Mouse (Mus musculus) stomach, embryonic 14.5 days (tissue): ENCODE results near the gene Celsr3. TPM values are rescaled to one million over a fixed set of nuclear protein-coding genes. Genes with fewer than 3 reads are reported as not detected.

ENCODE experiments used
- ATAC-seq: fragments of 200-750 bp; cut with Nextera tagmentation; 2 replicates; pipeline ENCODE4 v1.8.0; 2017; ENCODE audit warnings: low read depth, moderate TSS enrichment; ENCODE audit not compliant: insufficient number of reproducible peaks, insufficient read depth, low FRiP score
- H3K27ac ChIP-seq: fragments of 300-500 bp; sonication (generic); 2 replicates; pipeline ENCODE4 v1.5.1; 2014; ENCODE audit warnings: mild to moderate bottlenecking, low read length, moderate library complexity, mixed read lengths
- H3K27me3 ChIP-seq: fragments of 300-500 bp; sonication (generic); 2 replicates; pipeline ENCODE4 v1.6.1; 2014; ENCODE audit warnings: low read length, control low read depth, mixed read lengths; ENCODE audit not compliant: control insufficient read depth, insufficient read depth
- H3K36me3 ChIP-seq: fragments of 300-500 bp; sonication (generic); 2 replicates; pipeline ENCODE4 v1.6.1; 2014; ENCODE audit warnings: mild to moderate bottlenecking, control low read depth, low read length, moderate library complexity, mixed read lengths; ENCODE audit not compliant: control insufficient read depth, insufficient read depth
- H3K4me1 ChIP-seq: fragments of 300-500 bp; sonication (generic); 2 replicates; pipeline ENCODE4 v1.6.1; 2014; ENCODE audit warnings: low read length, control low read depth, mixed read lengths; ENCODE audit not compliant: control insufficient read depth, insufficient read depth
- H3K4me2 ChIP-seq: fragments of 300-500 bp; sonication (generic); replicated peaks from 2 replicates; pipeline ENCODE4 v1.6.1; 2014; ENCODE audit warnings: low read depth, low read length, control low read depth
- H3K4me3 ChIP-seq: fragments of 300-500 bp; sonication (generic); 2 replicates; pipeline ENCODE4 v1.5.1; 2014; ENCODE audit warnings: low read depth, low read length, control low read depth
- H3K9ac ChIP-seq: fragments of 300-500 bp; sonication (generic); replicated peaks from 2 replicates; pipeline ENCODE4 v1.6.1; 2014; ENCODE audit warnings: low read depth, mild to moderate bottlenecking, control low read depth, low read length, moderate library complexity, mixed read lengths
- H3K9me3 ChIP-seq: fragments of 300-500 bp; sonication (generic); 2 replicates; pipeline ENCODE4 v1.6.1; 2016; ENCODE audit warnings: low read depth, low read length, control low read depth; ENCODE audit not compliant: control insufficient read depth
- WGBS: fragments of 180-500 bp; shearing (Covaris S2); extraction: QIAGEN DNeasy Blood & Tissue Kit; methylation state at CpG from one replicate; pipeline ENCODE4 v1.1.7; 2014; 5-methylcytosine and 5-hydroxymethylcytosine counted together
- polyA plus RNA-seq: library from polyadenylated mRNA; unstranded; fragments of >200 nt; fragmentation: Nextera tagmentation; extraction: Ambion mirVana; gene quantifications from 2 replicates; pipeline ENCODE4 v1.2.1, GENCODE M21; 2014

The Celsr3 gene
- 1.3 and 1.8 TPM in 2 replicates for polyA plus RNA-seq

- Histone ChIP-seq H3K36me3 (no peaks in the 10 kb centered on the region), H3K4me1 (no peaks in the 10 kb centered on the region), H3K9ac (no peak within 1 kb of the TSS), H3K27me3 (peaks cover 54% of the 10 kb centered on the region), H3K4me3 (peak within 1 kb of the TSS; percentile 31), H3K9me3 (no peaks in the 10 kb centered on the region), H3K4me2 (peak within 1 kb of the TSS; percentile 69), H3K27ac (no peak within 1 kb of the TSS)
- ATAC-seq, result peak; percentile 43; the same call in 1 of the 2 replicates
- 3% methylated on average over 62 of the region's 70 CpGs for WGBS
Measured at GRCm38 (mm10) chr9:108825820-108826699, at the start of gene Celsr3. Gene Celsr3, plus strand, starts transcription at chr9:108826320.

GRCm38 (mm10) chr9:108776614-108777013, 49.5 kb upstream of the Celsr3 start:
- WGBS, result 81% methylated on average over 4 of the region's 4 CpGs
- no peak overlapping the region for H3K9ac ChIP-seq
- no peaks in the 10 kb centered on the region for H3K36me3 ChIP-seq
- no peak overlapping the region for H3K4me2 ChIP-seq
- no peak for ATAC-seq
- no peaks in the 10 kb centered on the region for H3K27me3 ChIP-seq
- no peak overlapping the region for H3K4me3 ChIP-seq
- peaks cover 10% of the 10 kb centered on the region; the same call in 1 of the 2 replicates for H3K9me3 ChIP-seq
- H3K27ac ChIP-seq, result no peak overlapping the region
- peaks cover 4% of the 10 kb centered on the region; the same call in 1 of the 2 replicates for H3K4me1 ChIP-seq

GRCm38 (mm10) chr9:108777276-108777675, 48.8 kb upstream of the Celsr3 start:
- no peaks in the 10 kb centered on the region for H3K27me3 ChIP-seq
- no peak overlapping the region for H3K27ac ChIP-seq
- no peak overlapping the region for H3K4me2 ChIP-seq
- H3K4me3 ChIP-seq, result no peak overlapping the region
- no peak for ATAC-seq
- peaks cover 8% of the 10 kb centered on the region; the same call in 1 of the 2 replicates for H3K9me3 ChIP-seq
- peaks cover 7% of the 10 kb centered on the region; the same call in 1 of the 2 replicates for H3K4me1 ChIP-seq
- H3K36me3 ChIP-seq, result no peaks in the 10 kb centered on the region
- WGBS, result 78% methylated on average over 4 of the region's 4 CpGs
- no peak overlapping the region for H3K9ac ChIP-seq

GRCm38 (mm10) chr9:108780959-108781358, 45.2 kb upstream of the Celsr3 start:
- H3K4me2 ChIP-seq, result no peak overlapping the region
- no peak overlapping the region for H3K4me3 ChIP-seq
- H3K36me3 ChIP-seq, result no peaks in the 10 kb centered on the region
- WGBS, result 66% methylated on average over 5 of the region's 5 CpGs
- no peak overlapping the region for H3K9ac ChIP-seq
- no peaks in the 10 kb centered on the region for H3K9me3 ChIP-seq
- no peak for ATAC-seq
- no peaks in the 10 kb centered on the region for H3K27me3 ChIP-seq
- no peak overlapping the region for H3K27ac ChIP-seq
- peaks cover 9% of the 10 kb centered on the region; the same call in 1 of the 2 replicates for H3K4me1 ChIP-seq

- no peak for ATAC-seq
- peaks cover 11% of the 10 kb centered on the region; the same call in 1 of the 2 replicates for H3K4me1 ChIP-seq
- H3K27me3 ChIP-seq, result no peaks in the 10 kb centered on the region
- H3K4me3 ChIP-seq, result no peak overlapping the region
- no peaks in the 10 kb centered on the region for H3K9me3 ChIP-seq
- H3K27ac ChIP-seq, result no peak overlapping the region
- H3K9ac ChIP-seq, result no peak overlapping the region
- 41% methylated on average over 4 of the region's 4 CpGs for WGBS
- no peak overlapping the region for H3K4me2 ChIP-seq
- no peaks in the 10 kb centered on the region for H3K36me3 ChIP-seq
Measured at GRCm38 (mm10) chr9:108781891-108782290, 44.2 kb upstream of the Celsr3 start.

GRCm38 (mm10) chr9:108782836-108783547, 43.1 kb upstream of the Celsr3 start:
- H3K4me2 ChIP-seq, result peak overlapping the region; percentile 51
- H3K27me3 ChIP-seq, result no peaks in the 10 kb centered on the region
- peaks cover 12% of the 10 kb centered on the region; the same call in 1 of the 2 replicates for H3K4me1 ChIP-seq
- H3K4me3 ChIP-seq, result peak overlapping the region; percentile 88
- H3K36me3 ChIP-seq, result no peaks in the 10 kb centered on the region
- no peaks in the 10 kb centered on the region for H3K9me3 ChIP-seq
- 0 out of 2 replicates have a peak overlapping the region, but pooled peaks have one; percentile 36 for H3K9ac ChIP-seq
- WGBS, result 27% methylated on average over 9 of the region's 9 CpGs
- ATAC-seq, result peak; percentile 37; the same call in 1 of the 2 replicates
- no peak overlapping the region for H3K27ac ChIP-seq

GRCm38 (mm10) chr9:108783548-108784463, 42.3 kb upstream of the Celsr3 start, which contains the start of gene Ip6k2:
Gene Ip6k2, plus strand, starts transcription at chr9:108783796.
- H3K4me1 ChIP-seq, result peaks cover 16% of the 10 kb centered on the region; the same call in 1 of the 2 replicates
- no peaks in the 10 kb centered on the region for H3K9me3 ChIP-seq
- no peaks in the 10 kb centered on the region for H3K36me3 ChIP-seq
- H3K27ac ChIP-seq, result peak within 1 kb of the TSS; percentile 77
- H3K9ac ChIP-seq, result peak within 1 kb of the TSS; percentile 95
- peak within 1 kb of the TSS; percentile 88 for H3K4me3 ChIP-seq
- ATAC-seq, result peak; percentile 98
- no peaks in the 10 kb centered on the region for H3K27me3 ChIP-seq
- under 1% methylated on average over 56 of the region's 56 CpGs for WGBS
- H3K4me2 ChIP-seq, result peak within 1 kb of the TSS; percentile 64
